Mouse (Mus musculus) bone marrow, adult 2 months (tissue): ENCODE results near the gene Klhdc7b. TPM values are rescaled to one million over a fixed set of nuclear protein-coding genes. Genes with fewer than 3 reads are reported as not detected.

Experiments used
- H3K27ac ChIP-seq: fragments of 200-500 bp; 2 replicates; pipeline ENCODE4 v1.5.1; 2012; ENCODE audit warnings: low read depth, mild to moderate bottlenecking, control low read depth, inconsistent platforms, low read length; ENCODE audit not compliant: control insufficient read depth, poor library complexity, insufficient read depth
- H3K4me1 ChIP-seq: fragments of 200-500 bp; 2 replicates; pipeline ENCODE4 v1.6.1; 2011; ENCODE audit warnings: low read length; ENCODE audit not compliant: control insufficient read depth, insufficient read depth
- H3K4me3 ChIP-seq: fragments of 200-500 bp; replicated peaks from 2 replicates; pipeline ENCODE3; 2011; ENCODE audit warnings: mild to moderate bottlenecking, low read depth, low read length, control low read depth; ENCODE audit not compliant: control insufficient read depth
- CTCF ChIP-seq: fragments of 200-500 bp; IDR thresholded peaks from 2 replicates; pipeline ENCODE4 v1.5.1; 2011; ENCODE audit warnings: low read length, control low read depth; ENCODE audit not compliant: control insufficient read depth, insufficient read depth
- POLR2A ChIP-seq: fragments of 200-500 bp; IDR thresholded peaks from 2 replicates; pipeline ENCODE4 v1.6.1; 2011; ENCODE audit warnings: low read depth, mild to moderate bottlenecking, control low read depth, low read length, borderline replicate concordance; ENCODE audit not compliant: control insufficient read depth
- WGBS: fragments of 180-500 bp; shearing (Covaris S2); methylation state at CpG from one replicate; pipeline ENCODE4 v1.1.7; 2018; 5-methylcytosine and 5-hydroxymethylcytosine counted together
- polyA plus RNA-seq: library from polyadenylated mRNA; stranded (reverse); fragments of >200 nt; gene quantifications from 2 replicates; pipeline ENCODE4 v1.2.4, GENCODE M21; 2011; ENCODE audit warnings: low replicate concordance; ENCODE audit not compliant: missing spikeins, insufficient read depth, insufficient read length

The Klhdc7b gene
- polyA plus RNA-seq, 1 experiment, result not detected

GRCm38 (mm10) chr15:89377362-89377761 lies 7.4 kb upstream of the Klhdc7b start:
- H3K27ac ChIP-seq, result no peak overlapping the region
- H3K4me3 ChIP-seq, result no peak overlapping the region
- 31% methylated on average over 18 of the region's 18 CpGs for WGBS
- no peaks in the 10 kb centered on the region for H3K4me1 ChIP-seq
- no peak for TF ChIP-seq CTCF

GRCm38 (mm10) chr15:89377938-89378828 lies 6.5 kb upstream of the Klhdc7b start:
- no peak overlapping the region for H3K27ac ChIP-seq
- H3K4me1 ChIP-seq, result no peaks in the 10 kb centered on the region
- TF ChIP-seq POLR2A, result no peak
- no peak for TF ChIP-seq CTCF
- peak overlapping the region; percentile 2 for H3K4me3 ChIP-seq
- WGBS, result 12% methylated on average over 46 of the region's 46 CpGs

DNA sequence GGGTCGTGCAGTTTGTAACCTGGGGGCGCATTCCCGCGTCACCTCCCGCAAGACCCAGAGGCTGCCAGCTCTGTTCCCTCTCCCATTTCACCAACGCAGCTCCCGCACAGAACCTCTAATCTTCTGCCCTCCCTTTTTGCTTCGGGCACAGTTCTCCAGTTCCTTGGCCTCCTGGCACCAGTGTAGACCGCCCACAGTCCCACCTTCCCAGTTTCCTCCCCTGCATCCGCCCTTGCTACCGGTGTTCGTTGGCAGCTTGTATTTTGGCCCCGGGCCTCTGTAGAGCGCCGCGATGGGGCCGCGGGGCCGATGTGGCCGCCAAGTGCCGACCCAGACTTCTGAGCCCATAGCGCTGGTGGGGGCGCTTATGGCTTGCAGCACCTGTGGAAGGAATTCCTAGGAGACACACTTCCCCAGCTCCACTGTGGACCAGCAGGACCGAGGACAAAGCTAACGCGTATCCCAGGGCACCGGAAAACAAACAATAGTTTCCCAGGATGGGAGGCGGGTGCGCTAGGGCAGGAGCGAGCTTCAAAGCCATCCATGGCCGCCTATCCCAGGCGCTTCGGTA lies 5.8 kb upstream of the Klhdc7b start, which contains the start of gene Odf3b:
Gene Odf3b (minus strand): TSS at position 452 of the 571 bp plus-strand sequence.
- peak within 1 kb of the TSS; percentile 2 for H3K4me3 ChIP-seq

DNA sequence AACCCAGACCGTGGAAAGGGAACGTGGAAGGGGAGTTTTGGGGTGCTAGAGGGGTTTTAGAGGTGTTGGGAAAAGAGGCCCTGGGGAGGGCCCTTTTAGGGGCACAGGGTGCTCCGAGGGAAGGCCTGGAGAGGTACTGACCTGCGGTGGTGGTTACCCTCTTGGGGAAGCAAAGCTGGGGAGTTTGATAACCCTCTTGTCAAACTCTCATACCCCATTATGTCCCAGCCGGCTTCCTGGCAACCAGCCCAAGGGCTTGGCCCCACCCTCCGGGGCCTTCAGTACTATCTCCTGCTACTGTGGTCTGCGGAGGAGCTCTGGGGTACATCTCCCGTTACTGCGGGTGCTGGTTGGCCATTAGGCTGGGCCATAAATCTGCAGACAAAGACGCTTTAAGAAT lies 5.3 kb upstream of the Klhdc7b start:
- Histone ChIP-seq H3K4me3 (no peak overlapping the region), H3K27ac (no peak overlapping the region), H3K4me1 (no peaks in the 10 kb centered on the region)
- WGBS, result 6% methylated on average over 10 of the region's 10 CpGs
- TF ChIP-seq POLR2A (no peak), CTCF (no peak)

More for the DNA sequence above, 5.8 kb upstream of the Klhdc7b start, which contains the start of gene Odf3b:
- Histone ChIP-seq H3K27ac (no peak within 1 kb of the TSS), H3K4me1 (no peaks in the 10 kb centered on the region)
- under 1% methylated on average over 33 of the region's 33 CpGs for WGBS
- TF ChIP-seq POLR2A (no peak), CTCF (no peak)

- 8% methylated on average over 12 of the region's 12 CpGs for WGBS
- TF ChIP-seq POLR2A (no peak), CTCF (no peak)
- no peak overlapping the region for H3K27ac ChIP-seq
- H3K4me1 ChIP-seq, result no peaks in the 10 kb centered on the region
- H3K4me3 ChIP-seq, result no peak overlapping the region
Measured at GRCm38 (mm10) chr15:89387127-89387526, 2.4 kb downstream of the Klhdc7b start.

DNA sequence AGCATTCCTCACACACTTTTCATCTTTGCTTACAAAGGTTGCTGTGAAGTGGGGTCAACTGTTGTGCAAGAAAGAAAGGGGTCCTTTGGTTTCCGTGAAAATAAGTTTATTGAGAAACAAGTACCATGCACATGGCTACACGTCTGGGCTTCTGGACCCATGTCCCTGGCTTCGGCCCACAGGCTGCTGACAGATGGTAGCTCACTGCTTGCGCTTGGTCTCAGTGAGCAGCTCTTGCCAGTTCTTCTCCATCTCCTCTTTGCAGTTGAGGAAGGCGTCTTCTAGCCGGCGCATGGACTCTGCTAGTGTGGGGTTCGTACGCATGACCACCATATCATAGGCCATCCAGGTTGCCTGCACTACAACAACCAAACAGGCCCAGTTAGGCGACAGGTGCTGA lies 5.4 kb downstream of the Klhdc7b start:
- Histone ChIP-seq H3K27ac (no peak overlapping the region), H3K4me1 (no peaks in the 10 kb centered on the region), H3K4me3 (no peak overlapping the region)
- no peak for TF ChIP-seq CTCF
- no peak for TF ChIP-seq POLR2A
- WGBS, result 89% methylated on average over 10 of the region's 10 CpGs

GRCm38 (mm10) chr15:89396883-89397282 lies 12.2 kb downstream of the Klhdc7b start:
- TF ChIP-seq POLR2A (no peak), CTCF (no peak)
- H3K27ac ChIP-seq, result no peak overlapping the region
- H3K4me3 ChIP-seq, result no peak overlapping the region
- no peaks in the 10 kb centered on the region for H3K4me1 ChIP-seq
- WGBS, result 84% methylated on average over 4 of the region's 4 CpGs

- TF ChIP-seq CTCF, result no peak
- TF ChIP-seq POLR2A, result no peak
- no peak overlapping the region for H3K4me3 ChIP-seq
- 69% methylated on average over 2 of the region's 2 CpGs for WGBS
- H3K4me1 ChIP-seq, result no peaks in the 10 kb centered on the region
- no peak overlapping the region for H3K27ac ChIP-seq
Measured at GRCm38 (mm10) chr15:89398146-89398545, 13.4 kb downstream of the Klhdc7b start.
